Mouse (Mus musculus) erythroblast, embryonic 14.5 days (primary cell): Measurements from ENCODE around the gene Mlxipl. TPM values are rescaled to one million over a fixed set of nuclear protein-coding genes. Genes with fewer than 3 reads are reported as not detected.

ENCODE experiments used
- H3K27me3 ChIP-seq: 2 replicates; pipeline ENCODE4 v1.6.1; 2012; ENCODE audit warnings: inconsistent platforms; ENCODE audit not compliant: control insufficient read depth
- H3K36me3 ChIP-seq: 2 replicates; pipeline ENCODE4 v1.6.1; 2012; ENCODE audit warnings: mild to moderate bottlenecking, inconsistent platforms; ENCODE audit not compliant: control insufficient read depth
- H3K4me1 ChIP-seq: 2 replicates; pipeline ENCODE4 v1.6.1; 2012; ENCODE audit warnings: inconsistent platforms; ENCODE audit not compliant: control insufficient read depth
- H3K4me3 ChIP-seq: replicated peaks from 2 replicates; pipeline ENCODE3; 2012; ENCODE audit warnings: moderate library complexity, mild to moderate bottlenecking, inconsistent platforms
- H3K9me3 ChIP-seq: 2 replicates; pipeline ENCODE4 v1.6.1; 2012; ENCODE audit warnings: low read length, inconsistent platforms, mixed read lengths; ENCODE audit not compliant: control insufficient read depth
- GATA1 ChIP-seq: IDR thresholded peaks from 2 replicates; pipeline ENCODE4 v1.6.1; 2012; ENCODE audit warnings: low read length, inconsistent platforms, mixed read lengths
- TAL1 ChIP-seq: IDR thresholded peaks from 3 replicates; pipeline ENCODE4 v1.6.1; 2012; ENCODE audit warnings: low read length, inconsistent platforms, mixed read lengths
- polyA plus RNA-seq: library from polyadenylated mRNA; stranded (reverse); fragments of >175 nt; gene quantifications from 2 replicates; pipeline ENCODE4 v1.2.3, GENCODE M21; 2012

The Mlxipl gene
- polyA plus RNA-seq, 1 experiment: 0.03 TPM

DNA sequence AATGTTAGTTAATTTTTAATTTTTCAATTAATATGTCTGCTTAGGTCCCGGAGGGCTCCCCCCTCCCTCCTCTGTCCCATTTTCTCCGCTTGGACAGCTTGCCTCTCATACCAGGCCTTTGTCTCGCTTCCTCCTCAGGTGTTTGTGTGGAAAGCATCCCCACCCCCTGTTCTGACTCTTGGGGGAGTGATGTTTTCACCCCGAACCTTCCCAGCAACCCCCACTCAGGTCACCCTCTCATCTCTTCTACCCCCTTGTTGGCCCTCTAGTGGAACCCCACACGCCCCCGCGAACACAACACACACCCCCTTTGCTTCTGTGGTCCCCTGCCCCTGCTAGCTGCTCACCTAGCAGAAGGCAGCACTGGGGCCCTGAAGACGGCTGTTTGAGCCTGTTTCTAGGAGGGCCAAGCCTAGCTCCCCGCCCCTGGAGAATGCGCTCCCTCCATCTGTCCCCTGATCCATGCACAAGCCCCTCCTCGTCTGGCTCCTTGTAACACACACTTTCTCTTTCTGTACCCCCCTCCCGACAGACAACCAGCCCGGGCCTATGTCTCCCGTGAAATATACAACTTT lies 12.7 kb upstream of the Mlxipl start:
- Histone ChIP-seq H3K4me3 (no peak overlapping the region), H3K4me1 (peaks cover 21% of the 10 kb centered on the region), H3K27me3 (peaks cover 37% of the 10 kb centered on the region), H3K36me3 (no peaks in the 10 kb centered on the region), H3K9me3 (no peaks in the 10 kb centered on the region)
- TF ChIP-seq TAL1 (no peak), GATA1 (no peak)

DNA sequence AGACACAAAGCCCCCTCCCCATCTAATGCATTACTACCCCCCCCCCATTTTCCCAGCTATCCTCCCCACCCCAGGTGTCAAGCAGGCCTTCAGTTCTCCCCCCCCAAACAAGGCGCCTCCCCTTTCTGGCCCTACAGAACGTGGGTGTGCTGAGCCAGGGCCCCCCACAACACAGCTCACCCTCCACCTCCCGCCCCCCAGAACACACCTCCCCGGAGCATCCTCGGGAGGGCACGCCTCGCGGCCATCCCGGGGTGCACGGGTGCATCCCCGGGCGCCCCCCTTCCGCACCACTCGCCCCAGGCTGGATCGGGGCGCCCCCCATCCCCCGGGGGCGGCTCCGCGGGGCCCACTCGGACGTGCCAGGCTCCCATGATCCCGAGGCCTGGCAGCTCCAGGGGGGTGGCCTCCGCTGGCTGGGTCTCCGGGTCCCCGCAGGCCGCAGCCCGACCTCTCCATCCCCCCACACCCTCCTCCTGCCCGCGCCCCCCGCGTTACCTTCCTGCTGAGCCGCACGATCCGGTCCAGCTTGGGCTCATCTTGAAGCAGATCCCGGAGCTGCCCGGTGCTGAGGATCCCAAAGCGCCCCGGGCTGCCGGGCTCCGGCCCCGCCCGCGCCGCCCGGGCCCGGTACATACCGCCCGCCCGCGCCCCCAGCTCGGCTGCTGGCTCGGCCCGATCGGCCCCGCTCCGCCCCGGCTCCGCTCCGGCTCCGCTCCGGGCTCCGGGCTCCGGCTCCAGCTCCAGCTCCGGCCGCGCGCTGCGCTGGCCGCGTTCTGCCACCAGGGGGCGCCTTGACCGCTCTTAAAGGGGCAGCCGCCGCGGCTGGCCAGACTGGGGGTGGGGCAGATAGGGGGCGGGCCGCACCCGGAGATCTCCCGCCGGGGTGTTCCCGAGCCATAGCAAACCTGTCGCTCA lies 11.9 kb upstream of the Mlxipl start, which contains the start of gene Vps37d:
Gene Vps37d, minus strand, starts transcription at position 703 of the 918 bp plus-strand sequence.
- Histone ChIP-seq H3K27me3 (peaks cover 36% of the 10 kb centered on the region), H3K36me3 (no peaks in the 10 kb centered on the region), H3K4me1 (peaks cover 18% of the 10 kb centered on the region), H3K9me3 (no peaks in the 10 kb centered on the region), H3K4me3 (peak within 1 kb of the TSS; percentile 59)
- TF ChIP-seq GATA1 (no peak), TAL1 (no peak)

DNA sequence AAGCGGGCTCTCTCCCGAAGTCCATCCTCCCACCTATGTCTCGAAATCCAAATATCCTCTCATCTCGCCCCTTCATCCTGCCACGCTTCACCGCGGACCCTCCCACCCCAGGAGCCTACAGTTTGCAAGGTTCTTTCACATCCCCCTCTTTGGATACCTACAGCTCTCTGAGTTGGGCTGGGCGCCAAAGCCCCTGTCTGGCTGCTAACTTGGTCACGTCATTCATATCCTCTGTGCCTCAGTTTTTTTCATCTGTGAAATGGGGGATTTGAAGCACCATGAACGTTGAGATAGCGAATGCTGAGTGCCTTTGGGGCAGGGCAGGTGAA lies 11.2 kb upstream of the Mlxipl start:
- H3K9me3 ChIP-seq: no peaks in the 10 kb centered on the region
- H3K27me3 ChIP-seq: peaks cover 36% of the 10 kb centered on the region
- no peaks in the 10 kb centered on the region for H3K36me3 ChIP-seq
- peak overlapping the region; percentile 59 for H3K4me3 ChIP-seq
- TF ChIP-seq TAL1 (no peak), GATA1 (no peak)
- peaks cover 18% of the 10 kb centered on the region for H3K4me1 ChIP-seq

DNA sequence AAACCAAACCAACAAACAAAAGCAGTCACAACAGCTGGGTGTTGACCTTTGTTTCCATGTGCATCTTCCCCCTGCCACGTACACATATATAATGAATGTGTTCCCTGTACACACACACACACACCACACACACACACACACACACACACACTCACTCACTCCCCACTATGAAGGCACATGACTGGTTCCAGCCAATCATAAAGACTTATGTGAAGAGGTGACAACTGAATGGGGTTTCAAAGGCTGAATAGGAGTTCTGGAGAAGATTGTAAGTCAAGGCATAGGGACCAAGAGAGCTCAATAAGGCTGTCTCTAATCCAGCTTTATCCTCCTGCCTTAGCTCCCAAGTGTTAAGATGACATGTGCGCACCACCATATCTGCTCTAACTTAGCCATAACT lies 10.1 kb upstream of the Mlxipl start:
- no peak for TF ChIP-seq TAL1
- no peak for TF ChIP-seq GATA1
- no peaks in the 10 kb centered on the region for H3K9me3 ChIP-seq
- no peaks in the 10 kb centered on the region for H3K36me3 ChIP-seq
- no peak overlapping the region for H3K4me3 ChIP-seq
- peaks cover 43% of the 10 kb centered on the region for H3K27me3 ChIP-seq
- H3K4me1 ChIP-seq: peaks cover 18% of the 10 kb centered on the region

DNA sequence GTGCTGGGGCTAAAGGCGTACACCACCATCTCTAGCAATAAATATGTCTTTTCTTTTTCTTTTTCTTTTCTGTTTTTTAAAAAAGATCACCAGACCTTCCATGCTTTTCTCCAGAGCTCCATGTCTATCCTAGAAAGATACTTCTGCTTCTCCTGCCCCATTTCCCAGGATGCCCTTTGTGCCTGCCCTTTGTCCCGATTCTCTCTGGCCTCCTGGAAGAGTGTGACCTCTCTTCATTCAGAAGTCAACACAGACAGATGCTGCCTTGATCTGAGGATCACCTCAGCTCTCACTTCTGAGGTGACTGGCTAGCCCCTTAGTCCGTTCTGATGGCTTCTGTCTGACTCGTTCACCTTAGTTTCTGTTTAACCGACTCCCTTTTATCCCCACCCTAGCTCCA lies 9.2 kb upstream of the Mlxipl start:
- no peaks in the 10 kb centered on the region for H3K36me3 ChIP-seq
- peaks cover 18% of the 10 kb centered on the region for H3K4me1 ChIP-seq
- TF ChIP-seq GATA1 (no peak), TAL1 (no peak)
- no peak overlapping the region for H3K4me3 ChIP-seq
- peaks cover 46% of the 10 kb centered on the region for H3K27me3 ChIP-seq
- H3K9me3 ChIP-seq: no peaks in the 10 kb centered on the region

DNA sequence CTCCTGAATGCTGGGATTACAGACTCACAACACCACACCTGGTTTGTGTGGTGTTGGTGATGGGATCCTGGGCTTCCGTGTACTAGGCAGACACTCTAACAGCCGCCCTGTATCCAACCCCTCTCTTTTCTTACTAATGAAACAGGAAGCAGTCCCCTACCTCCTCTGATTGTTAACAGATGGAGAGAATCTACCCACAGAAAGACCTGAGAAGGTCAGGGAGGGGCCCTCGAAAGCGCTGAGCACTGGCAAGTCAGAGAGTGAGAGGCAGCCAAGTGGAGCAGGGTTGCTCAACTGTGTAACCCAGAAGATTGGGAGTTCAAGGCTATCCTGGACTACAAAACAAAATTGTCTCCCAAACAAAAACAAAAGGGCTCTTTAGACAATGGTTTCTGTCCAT lies 2.8 kb upstream of the Mlxipl start:
- no peak overlapping the region for H3K4me3 ChIP-seq
- peaks cover 67% of the 10 kb centered on the region for H3K27me3 ChIP-seq

DNA sequence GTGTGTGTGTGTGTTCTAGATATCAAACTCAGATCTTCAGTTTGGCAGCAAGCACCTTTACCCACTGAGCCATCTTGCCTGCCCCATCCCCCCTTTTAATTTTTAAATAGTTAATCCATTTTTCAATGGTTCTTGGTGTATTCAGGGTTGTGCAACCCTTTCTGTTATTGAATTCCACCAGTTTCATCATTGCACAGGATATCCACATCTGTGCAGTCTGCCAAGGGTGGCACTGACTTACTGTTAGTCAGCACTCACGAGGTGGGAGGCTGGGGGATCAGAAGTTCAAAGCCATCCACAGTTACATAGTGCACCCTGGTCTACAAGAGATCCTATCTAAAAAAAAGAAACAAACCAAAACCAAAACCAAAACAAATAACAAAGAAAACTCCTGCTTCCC lies 11.3 kb downstream of the Mlxipl start:
- peaks cover 18% of the 10 kb centered on the region for H3K27me3 ChIP-seq
- H3K4me3 ChIP-seq: no peak overlapping the region
- no peak for TF ChIP-seq TAL1
- TF ChIP-seq GATA1: no peak
- no peaks in the 10 kb centered on the region for H3K4me1 ChIP-seq
- no peaks in the 10 kb centered on the region for H3K36me3 ChIP-seq
- no peaks in the 10 kb centered on the region for H3K9me3 ChIP-seq

More for the DNA sequence above, 2.8 kb upstream of the Mlxipl start:
- Histone ChIP-seq H3K9me3 (no peaks in the 10 kb centered on the region), H3K4me1 (no peaks in the 10 kb centered on the region), H3K36me3 (no peaks in the 10 kb centered on the region)
- TF ChIP-seq TAL1: no peak
- TF ChIP-seq GATA1: no peak

DNA sequence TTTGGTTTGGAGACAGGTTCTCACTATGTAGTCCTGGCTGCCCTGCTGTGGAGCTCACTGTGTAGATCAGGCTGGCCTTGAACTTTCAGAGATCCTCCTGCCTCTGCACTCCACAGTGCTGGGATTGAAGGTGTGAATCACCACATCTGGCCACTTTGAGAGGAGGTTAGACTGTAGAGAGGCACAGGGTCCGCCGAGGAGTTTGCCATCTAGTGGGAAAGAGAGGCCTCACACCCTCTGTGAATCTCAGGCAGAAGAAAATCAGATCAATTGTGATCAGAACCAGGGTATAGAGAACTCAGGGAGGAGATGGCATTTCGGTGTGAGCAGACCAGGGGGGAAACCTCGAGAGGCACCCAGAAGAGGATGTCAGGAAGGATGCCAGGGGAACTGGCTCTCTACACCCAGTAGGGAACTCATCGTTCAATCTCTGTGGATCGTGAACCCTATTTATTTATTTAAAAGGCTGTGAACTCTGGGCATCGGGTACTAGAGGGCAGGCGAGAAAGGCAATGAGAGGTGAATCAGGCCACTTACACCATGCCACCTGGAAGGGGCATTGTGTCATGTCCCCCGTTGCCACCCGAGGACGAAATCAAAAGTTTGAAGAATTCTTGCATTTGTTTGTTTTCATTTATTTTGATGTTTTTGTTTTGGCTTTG lies 14.4 kb downstream of the Mlxipl start:
- peaks cover 46% of the 10 kb centered on the region for H3K27me3 ChIP-seq
- TF ChIP-seq GATA1 (no peak), TAL1 (no peak)
- no peaks in the 10 kb centered on the region for H3K9me3 ChIP-seq
- H3K36me3 ChIP-seq: no peaks in the 10 kb centered on the region
- H3K4me3 ChIP-seq: no peak overlapping the region
- H3K4me1 ChIP-seq: peaks cover 12% of the 10 kb centered on the region

DNA sequence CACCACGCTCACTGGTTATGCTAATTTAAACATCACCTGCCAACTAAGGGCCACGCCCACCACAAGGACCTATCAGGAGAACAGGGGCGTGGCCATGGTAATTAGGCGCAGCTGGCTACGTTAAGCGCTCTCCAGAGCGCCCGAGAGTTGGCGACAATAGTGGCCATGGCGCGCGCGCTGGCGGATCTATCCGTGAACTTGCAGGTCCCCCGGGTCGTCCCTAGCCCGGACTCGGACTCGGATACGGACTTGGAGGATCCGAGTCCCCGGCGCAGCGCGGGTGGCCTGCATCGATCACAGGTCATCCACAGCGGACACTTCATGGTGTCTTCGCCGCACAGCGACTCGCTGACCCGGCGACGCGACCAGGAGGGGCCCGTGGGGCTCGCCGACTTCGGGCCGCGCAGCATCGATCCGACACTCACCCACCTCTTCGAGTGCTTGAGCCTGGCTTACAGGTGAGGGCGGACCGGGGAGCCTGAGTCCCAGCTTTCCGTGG lies 17.1 kb downstream of the Mlxipl start:
- peaks cover 61% of the 10 kb centered on the region for H3K27me3 ChIP-seq
- no peaks in the 10 kb centered on the region for H3K36me3 ChIP-seq
- peak overlapping the region; percentile 60 for H3K4me3 ChIP-seq
- TF ChIP-seq GATA1 (no peak), TAL1 (no peak)
- H3K9me3 ChIP-seq: no peaks in the 10 kb centered on the region
- H3K4me1 ChIP-seq: peaks cover 12% of the 10 kb centered on the region
